20 mouse cellular contexts compared by ENCODE assay signal in genomic region chr19:61244721-61245436, GRCm38 (mm10). TPM values are rescaled to one million over a fixed set of nuclear protein-coding genes. Genes with fewer than 3 reads are reported as not detected.
A peak's percentile ranks its signal among the peaks of the same experiment; 100 is the strongest.
DNase-seq lines count a peak whose midpoint lies in the region; ATAC-seq and TF ChIP-seq lines count a peak whose summit lies in the region.
"Had no signal": no experiment of that assay in that cellular context is flagged by ENCODE, and none has a peak within 500 bp of the region (broad histone marks: within the 10 kb centered on the region; RNA-seq: fewer than 3 reads in every experiment).

No protein-coding gene starts in this region.

- peak in 1 of 2 experiments; percentile 62; a peak in 2 of 4 replicates for TF ChIP-seq POLR2A in MEL (IDR thresholded peaks at IDR 0.05; ENCODE audit: control insufficient read depth in 1 of 2, insufficient read depth in 1 of 2, low read depth in 1 of 2, low read length in 2 of 2, poor library complexity in 1 of 2)
- TF ChIP-seq POLR2A in small intestine, adult 2 months (IDR thresholded peaks at IDR 0.05; ENCODE audit: low read depth, low read length) = no peak

- no peak overlapping the region for H3K27ac ChIP-seq in lung, postnatal 0 days (ENCODE audit: low read length)
- peak overlapping the region; percentile 96 for H3K27ac ChIP-seq in MEL (ENCODE audit: control insufficient read depth, low read depth, low read length)
- H3K27ac ChIP-seq in brown adipose tissue, adult 24 weeks (replicated peaks; ENCODE audit: low read depth, low read length) = 0 out of 2 replicates have a peak overlapping the region, but pooled peaks have one; percentile 20
- H3K27ac ChIP-seq in small intestine, adult 2 months (ENCODE audit: insufficient read depth, low read depth, low read length) = peak overlapping the region; percentile 39; the same call in 1 of the 2 replicates
- H3K27ac ChIP-seq in midbrain, embryonic 15.5 days = no peak overlapping the region
- H3K27ac ChIP-seq in midbrain, embryonic 11.5 days (ENCODE audit: low read depth, low read length) = no peak overlapping the region
- H3K27ac ChIP-seq: embryonic facial prominence, embryonic 12.5 days; limb, embryonic 13.5 days had no signal

- no peak overlapping the region for H3K4me3 ChIP-seq in lung, postnatal 0 days (ENCODE audit: low read depth, low read length)
- H3K4me3 ChIP-seq in MEL (ENCODE audit: control insufficient read depth in 1 of 2, insufficient read depth in 1 of 2, low read depth in 2 of 2, low read length in 2 of 2) = no peak overlapping the region; a peak in 1 of 4 replicates
- H3K4me3 ChIP-seq in brown adipose tissue, adult 24 weeks (ENCODE audit: insufficient read depth, low read depth, low read length) = no peak overlapping the region
- no peak overlapping the region for H3K4me3 ChIP-seq in small intestine, adult 2 months (ENCODE audit: low read depth, low read length)
- H3K4me3 ChIP-seq in midbrain, embryonic 15.5 days = no peak overlapping the region
- no peak overlapping the region for H3K4me3 ChIP-seq in midbrain, embryonic 11.5 days (ENCODE audit: low read depth, low read length)
- H3K4me3 ChIP-seq: embryonic facial prominence, embryonic 12.5 days; limb, embryonic 13.5 days had no signal

- H3K36me3 ChIP-seq in lung, postnatal 0 days (ENCODE audit: insufficient read depth, low read length) = no peaks in the 10 kb centered on the region
- H3K36me3 ChIP-seq in MEL (ENCODE audit: control insufficient read depth in 1 of 2, insufficient read depth in 2 of 2, low read length in 2 of 2) = peaks cover 0 to 24% of the 10 kb centered on the region in 2 experiments; a peak in 2 of 4 replicates
- no peaks in the 10 kb centered on the region for H3K36me3 ChIP-seq in small intestine, adult 2 months (ENCODE audit: control insufficient read depth, insufficient read depth, low read length)
- no peaks in the 10 kb centered on the region for H3K36me3 ChIP-seq in midbrain, embryonic 15.5 days (replicated peaks)
- H3K36me3 ChIP-seq in midbrain, embryonic 11.5 days (ENCODE audit: control insufficient read depth, insufficient read depth, low read length) = no peaks in the 10 kb centered on the region
- H3K36me3 ChIP-seq: embryonic facial prominence, embryonic 12.5 days; limb, embryonic 13.5 days had no signal

- H3K79me2 ChIP-seq in MEL (ENCODE audit: control insufficient read depth, insufficient read depth, low read length, poor library complexity) = no peaks in the 10 kb centered on the region

- H3K9me3 ChIP-seq in lung, postnatal 0 days (ENCODE audit: low read length) = no peaks in the 10 kb centered on the region
- H3K9me3 ChIP-seq in MEL (replicated peaks; ENCODE audit: insufficient read depth, low read length) = no peaks in the 10 kb centered on the region
- H3K9me3 ChIP-seq in midbrain, embryonic 15.5 days = no peaks in the 10 kb centered on the region
- no peaks in the 10 kb centered on the region for H3K9me3 ChIP-seq in midbrain, embryonic 11.5 days (ENCODE audit: control insufficient read depth, low read length)
- H3K9me3 ChIP-seq: embryonic facial prominence, embryonic 12.5 days; limb, embryonic 13.5 days had no signal

- no peak overlapping the region for H3K9ac ChIP-seq in lung, postnatal 0 days (replicated peaks; ENCODE audit: low read depth)
- peak overlapping the region; percentile 52 for H3K9ac ChIP-seq in MEL (ENCODE audit: control insufficient read depth, low read depth, low read length, poor library complexity, severe bottlenecking)
- H3K9ac ChIP-seq in midbrain, embryonic 15.5 days = no peak overlapping the region
- H3K9ac ChIP-seq in midbrain, embryonic 11.5 days (ENCODE audit: low read length) = no peak overlapping the region
- H3K9ac ChIP-seq: embryonic facial prominence, embryonic 12.5 days; limb, embryonic 13.5 days had no signal

- TF ChIP-seq CTCF in lung, postnatal 0 days (IDR thresholded peaks at IDR 0.05) = no peak
- no peak for TF ChIP-seq CTCF in MEL (IDR thresholded peaks at IDR 0.05 in 2 of 3, conservative IDR thresholded peaks at IDR 0.05 in 1 of 3; ENCODE audit: control insufficient read depth in 1 of 3, insufficient read depth in 1 of 3, low read depth in 2 of 3, low read length in 3 of 3, poor library complexity in 1 of 3, severe bottlenecking in 1 of 3)
- TF ChIP-seq CTCF in small intestine, adult 2 months (IDR thresholded peaks at IDR 0.05; ENCODE audit: extremely low read depth, insufficient read length, insufficient replicate concordance, low read depth, low read length) = no peak

- H3K4me1 ChIP-seq in lung, postnatal 0 days (ENCODE audit: insufficient read depth, low read depth, low read length) = no peaks in the 10 kb centered on the region
- H3K4me1 ChIP-seq in MEL (ENCODE audit: control insufficient read depth in 1 of 2, insufficient read depth in 2 of 2, low read length in 2 of 2) = peaks cover 19% of the 10 kb centered on the region in 2 experiments
- H3K4me1 ChIP-seq in brown adipose tissue, adult 24 weeks (ENCODE audit: control insufficient read depth, insufficient read depth, insufficient read length, low read length) = no peaks in the 10 kb centered on the region
- H3K4me1 ChIP-seq in small intestine, adult 2 months (ENCODE audit: control insufficient read depth, insufficient read depth, insufficient read length, low read length) = peaks cover 6% of the 10 kb centered on the region; the same call in 1 of the 2 replicates
- no peaks in the 10 kb centered on the region for H3K4me1 ChIP-seq in midbrain, embryonic 15.5 days
- no peaks in the 10 kb centered on the region for H3K4me1 ChIP-seq in midbrain, embryonic 11.5 days (ENCODE audit: control insufficient read depth, insufficient read depth, low read length)
- H3K4me1 ChIP-seq: embryonic facial prominence, embryonic 12.5 days; limb, embryonic 13.5 days had no signal

- WGBS in lung, postnatal 0 days = 62% methylated on average over 5 of the region's 5 CpGs
- 63% methylated on average over 5 of the region's 5 CpGs for whole genome bisulfite sequencing in small intestine, adult 2 months
- WGBS in midbrain, embryonic 15.5 days = 73% methylated on average over 5 of the region's 5 CpGs
- 80% methylated on average over 5 of the region's 5 CpGs for WGBS in midbrain, embryonic 11.5 days

- no peaks in the 10 kb centered on the region for H3K27me3 ChIP-seq in lung, postnatal 0 days (replicated peaks; ENCODE audit: insufficient read depth, low read length)
- H3K27me3 ChIP-seq in MEL (ENCODE audit: control insufficient read depth in 1 of 2, insufficient read depth in 2 of 2, low read length in 2 of 2) = no peaks in the 10 kb centered on the region
- no peaks in the 10 kb centered on the region for H3K27me3 ChIP-seq in small intestine, adult 2 months (ENCODE audit: control insufficient read depth, insufficient read depth, low read length)
- H3K27me3 ChIP-seq in midbrain, embryonic 15.5 days (replicated peaks) = no peaks in the 10 kb centered on the region
- no peaks in the 10 kb centered on the region for H3K27me3 ChIP-seq in midbrain, embryonic 11.5 days (ENCODE audit: control insufficient read depth, insufficient read depth, low read length)
- H3K27me3 ChIP-seq: embryonic facial prominence, embryonic 12.5 days; limb, embryonic 13.5 days had no signal

- no peak for TF ChIP-seq EP300 in lung, postnatal 0 days (IDR thresholded peaks at IDR 0.05)
- TF ChIP-seq EP300 in MEL (IDR thresholded peaks at IDR 0.05; ENCODE audit: low read depth in 1 of 2, low read length in 2 of 2) = peak; percentile 89 to 95; a peak in 3 of 4 replicates

- no peak for TF ChIP-seq RAD21 in MEL (IDR thresholded peaks at IDR 0.05; ENCODE audit: low read depth, low read length)

- DNase-seq in lung, postnatal 0 days (ENCODE audit: low spot score) = peak; percentile 44
- DNase-seq in lung, postnatal 14 days = no peak
- peak; percentile 98 for DNase-seq in MEL (ENCODE audit: low read depth, low spot score)
- DNase-seq in midbrain, embryonic 11.5 days (ENCODE audit: low spot score, missing footprints) = no peak
- DNase-seq: adrenal gland, adult 2 months; cerebellum, postnatal 14 days; heart, postnatal 10 days; kidney, adult 18-20 months; midbrain, embryonic 14.5 days; thymus, adult 2 months had no signal

- no peak overlapping the region for H3K4me2 ChIP-seq in lung, postnatal 0 days (replicated peaks; ENCODE audit: low read depth, low read length)
- H3K4me2 ChIP-seq in midbrain, embryonic 15.5 days = no peak overlapping the region
- H3K4me2 ChIP-seq in midbrain, embryonic 11.5 days = no peak overlapping the region
- H3K4me2 ChIP-seq: embryonic facial prominence, embryonic 12.5 days; limb, embryonic 13.5 days had no signal

- no peak for ATAC-seq in lung, postnatal 0 days
- ATAC-seq in midbrain, embryonic 15.5 days (replicated peaks) = no peak
- ATAC-seq in midbrain, embryonic 11.5 days (ENCODE audit: low FRiP score) = no peak
- ATAC-seq: hindbrain, embryonic 16.5 days had no signal

TF ChIP-seq in MEL, 35 proteins besides CTCF, POLR2A, EP300 and RAD21 (continues in another document):
- TF ChIP-seq CHD2 (IDR thresholded peaks at IDR 0.05; ENCODE audit: low read length) = no peak
- peak; percentile 85 for TF ChIP-seq TBP (IDR thresholded peaks at IDR 0.05; ENCODE audit: low read depth, low read length)
- peak; percentile 44; the same call in 1 of the 2 replicates for TF ChIP-seq MAFK (IDR thresholded peaks at IDR 0.05; ENCODE audit: borderline replicate concordance, low read depth, low read length)
- no peak for TF ChIP-seq USF2 (IDR thresholded peaks at IDR 0.05; ENCODE audit: borderline replicate concordance in 1 of 2, insufficient read depth in 1 of 2, low read depth in 1 of 2, low read length in 2 of 2)

RNA-seq across cellular contexts. Expression of gene Csf2ra, which starts 16.6 kb away (rescaled TPM):
- 18.8 and 21.8 TPM in 2 replicates for polyA plus RNA-seq in lung, postnatal 0 days (2015; fragmentation: Nextera tagmentation; extraction: Ambion mirVana)
- total RNA-seq in MEL (2012; rRNA removed) = not detected in 2 replicates
- not detected for polyA plus RNA-seq in MEL (2012; ENCODE audit: insufficient read depth in 1 of 2, insufficient read length in 2 of 2, low read depth in 1 of 2, low replicate concordance in 2 of 2, missing spikeins in 1 of 2)
- polyA plus RNA-seq in brown adipose tissue, adult 24 weeks (2012; ENCODE audit: insufficient read depth, insufficient read length, missing spikeins) = 5.4 and 5.9 TPM in 2 replicates
- 84.2 and 140 TPM in 2 replicates for polyA plus RNA-seq in small intestine, adult 2 months (2012; rRNA removed)
- 63.1 and 78.9 TPM in 2 replicates for polyA plus RNA-seq in midbrain, embryonic 15.5 days (2015; fragmentation: Nextera tagmentation; extraction: Ambion mirVana)
- polyA plus RNA-seq in midbrain, embryonic 11.5 days (2014; fragmentation: Nextera tagmentation; extraction: Ambion mirVana) = 10.9 and 11.8 TPM in 2 replicates

RNA-seq across cellular contexts. Expression of gene Gm21060, which starts 52.0 kb away (rescaled TPM):
- polyA plus RNA-seq in lung, postnatal 0 days (2015; fragmentation: Nextera tagmentation; extraction: Ambion mirVana) = not detected in 2 replicates
- total RNA-seq in MEL (2012; rRNA removed) = not detected in 2 replicates
- polyA plus RNA-seq in MEL (2012; ENCODE audit: insufficient read depth in 1 of 2, insufficient read length in 2 of 2, low read depth in 1 of 2, low replicate concordance in 2 of 2, missing spikeins in 1 of 2) = not detected
- polyA plus RNA-seq in brown adipose tissue, adult 24 weeks (2012; ENCODE audit: insufficient read depth, insufficient read length, missing spikeins) = not detected in 2 replicates
- polyA plus RNA-seq in small intestine, adult 2 months (2012; rRNA removed) = not detected in 2 replicates
- not detected in 2 replicates for polyA plus RNA-seq in midbrain, embryonic 15.5 days (2015; fragmentation: Nextera tagmentation; extraction: Ambion mirVana)
- not detected in 2 replicates for polyA plus RNA-seq in midbrain, embryonic 11.5 days (2014; fragmentation: Nextera tagmentation; extraction: Ambion mirVana)
- total RNA-seq: adrenal gland, adult 2 months; gastrocnemius, adult 8-10 months; heart, postnatal 10 days; left cerebral cortex, adult 18-20 months had no signal
- polyA plus RNA-seq: adrenal gland, adult 2 months; embryonic facial prominence, embryonic 12.5 days; hindbrain, embryonic 16.5 days; large intestine, adult 2 months; limb, embryonic 13.5 days; midbrain, embryonic 14.5 days; stomach, embryonic 14.5 days; thymus, adult 2 months had no signal

Comparison
In these comparisons a context has a peak if more than half of its experiments do, and no peak if none do; other contexts are left out.
1. DNase-seq: peak in lung, postnatal 0 days (single experiment) and MEL (single experiment); none in lung, postnatal 14 days (single experiment) and midbrain, embryonic 11.5 days (single experiment).
2. H3K27ac ChIP-seq: peak in MEL (single experiment), brown adipose tissue, adult 24 weeks (single experiment) and small intestine, adult 2 months (single experiment); none in lung, postnatal 0 days (single experiment), midbrain, embryonic 15.5 days (single experiment) and midbrain, embryonic 11.5 days (single experiment).